Mouse (Mus musculus) bone marrow macrophage, adult 2 months (primary cell): Measurements from ENCODE around the gene Gm5129.

Experiments used
- CTCF ChIP-seq: IDR thresholded peaks from 2 replicates; pipeline ENCODE4 v1.5.1; 2012; ENCODE audit warnings: low read depth, mild to moderate bottlenecking, low read length, moderate library complexity
- POLR2A ChIP-seq: IDR thresholded peaks from 2 replicates; pipeline ENCODE4 v1.6.1; 2012; ENCODE audit warnings: mild to moderate bottlenecking, low read depth, low read length, borderline replicate concordance

DNA sequence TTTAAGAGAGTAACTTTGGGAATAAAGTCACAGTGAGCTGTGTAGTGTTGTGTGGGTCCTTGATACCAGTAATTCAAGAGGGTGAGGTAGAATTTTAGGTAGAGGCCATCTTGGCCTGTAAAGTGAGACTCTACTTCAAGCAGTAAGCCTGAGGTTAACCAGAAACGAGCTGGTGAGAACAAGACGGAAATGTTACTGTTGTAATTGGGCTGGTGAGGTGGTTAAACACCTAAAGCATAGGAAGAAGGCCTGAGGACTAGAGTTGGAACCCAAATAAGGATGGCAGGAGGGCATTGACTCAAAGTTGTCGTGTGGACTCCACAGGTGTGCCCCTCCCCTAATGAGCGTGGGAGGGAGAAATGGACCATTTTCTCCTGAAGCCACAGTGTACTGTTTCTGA lies 2.3 kb upstream of the Gm5129 start:
- TF ChIP-seq POLR2A = no peak
- TF ChIP-seq CTCF = no peak
